In the genomic region with DNA sequence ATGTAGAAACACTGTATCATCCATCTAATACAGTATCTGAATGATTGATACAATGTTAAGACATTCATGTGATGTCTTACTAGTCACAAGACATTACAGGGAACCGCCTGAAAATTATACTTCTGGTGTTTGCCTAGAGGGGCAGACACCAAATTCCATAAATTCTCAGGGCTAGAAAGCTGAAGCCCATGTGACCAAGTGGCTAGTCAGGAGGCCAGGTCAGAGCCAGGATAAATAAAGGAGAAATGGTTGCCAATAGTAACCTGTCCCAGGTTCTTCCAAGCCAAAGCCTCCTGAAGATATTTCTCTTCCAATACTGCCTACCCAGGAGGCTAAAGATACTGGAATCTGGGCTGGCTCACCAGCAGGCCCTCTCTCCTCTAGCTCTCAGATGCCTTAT, we compare ENCODE assay signal across 19 mouse cellular contexts. TPM values are rescaled to one million over a fixed set of nuclear protein-coding genes. Genes with fewer than 3 reads are reported as not detected.
DNase-seq lines count a peak whose midpoint lies in the region; ATAC-seq and TF ChIP-seq lines count a peak whose summit lies in the region.
"Had no signal": no experiment of that assay in that cellular context is flagged by ENCODE, and none has a peak within 500 bp of the region (broad histone marks: within the 10 kb centered on the region; RNA-seq: fewer than 3 reads in every experiment).

No protein-coding gene starts in this region.

- no peak for TF ChIP-seq POLR2A in heart, adult 2 months (IDR thresholded peaks at IDR 0.05; ENCODE audit: insufficient read depth, low read depth, low read length)

- H3K36me3 ChIP-seq in heart, adult 2 months (ENCODE audit: control insufficient read depth, insufficient read depth, low read length) = peaks cover 4% of the 10 kb centered on the region
- peaks cover 2% of the 10 kb centered on the region; the same call in 1 of the 2 replicates for H3K36me3 ChIP-seq in heart, embryonic 12.5 days
- H3K36me3 ChIP-seq in kidney, embryonic 16.5 days (ENCODE audit: insufficient read depth, low read length) = no peaks in the 10 kb centered on the region
- H3K36me3 ChIP-seq in neural tube, embryonic 15.5 days = no peaks in the 10 kb centered on the region
- H3K36me3 ChIP-seq: stomach, embryonic 15.5 days had no signal

- H3K9me3 ChIP-seq in heart, embryonic 12.5 days (replicated peaks) = no peaks in the 10 kb centered on the region
- no peaks in the 10 kb centered on the region for H3K9me3 ChIP-seq in kidney, embryonic 16.5 days (ENCODE audit: low read length)
- H3K9me3 ChIP-seq in neural tube, embryonic 15.5 days (replicated peaks) = no peaks in the 10 kb centered on the region
- H3K9me3 ChIP-seq: forebrain, embryonic 13.5 days; heart, embryonic 13.5 days; limb, embryonic 15.5 days; stomach, embryonic 15.5 days had no signal

- no peak for ATAC-seq in heart, embryonic 12.5 days (ENCODE audit: insufficient number of reproducible peaks, low FRiP score)
- no peak for ATAC-seq in kidney, embryonic 16.5 days (ENCODE audit: low FRiP score, low TSS enrichment)
- no peak for ATAC-seq in neural tube, embryonic 15.5 days (ENCODE audit: low FRiP score)
- ATAC-seq: activated CD4-positive, CD25-positive, alpha-beta regulatory T cell, adult 4 months; forebrain, embryonic 13.5 days; hindbrain, embryonic 16.5 days; liver, postnatal 0 days had no signal

- no peak for TF ChIP-seq CTCF in heart, adult 2 months (IDR thresholded peaks at IDR 0.05)

- no peak overlapping the region for H3K27ac ChIP-seq in heart, adult 2 months
- no peak overlapping the region for H3K27ac ChIP-seq in heart, embryonic 12.5 days (ENCODE audit: poor library complexity, severe bottlenecking)
- H3K27ac ChIP-seq in kidney, embryonic 16.5 days (ENCODE audit: low read length) = no peak overlapping the region
- no peak overlapping the region for H3K27ac ChIP-seq in neural tube, embryonic 15.5 days (replicated peaks)
- H3K27ac ChIP-seq: forebrain, embryonic 13.5 days; heart, embryonic 13.5 days; kidney, postnatal 0 days; limb, embryonic 15.5 days; stomach, embryonic 15.5 days had no signal

- no peak overlapping the region for H3K4me3 ChIP-seq in heart, adult 2 months
- no peak overlapping the region for H3K4me3 ChIP-seq in heart, embryonic 12.5 days
- no peak overlapping the region for H3K4me3 ChIP-seq in kidney, embryonic 16.5 days (ENCODE audit: low read length)
- no peak overlapping the region for H3K4me3 ChIP-seq in neural tube, embryonic 15.5 days (replicated peaks)
- H3K4me3 ChIP-seq: forebrain, embryonic 13.5 days; heart, embryonic 13.5 days; limb, embryonic 15.5 days; stomach, embryonic 15.5 days had no signal

- 89% methylated on average over 1 of the region's 1 CpGs for WGBS in heart, adult 2 months
- 83% methylated on average over 1 of the region's 1 CpGs for WGBS in heart, embryonic 12.5 days
- 67% methylated on average over 1 of the region's 1 CpGs for WGBS in kidney, embryonic 16.5 days
- WGBS in neural tube, embryonic 15.5 days = 100% methylated on average over 1 of the region's 1 CpGs

- peaks cover 6% of the 10 kb centered on the region for H3K4me1 ChIP-seq in heart, adult 2 months (ENCODE audit: control insufficient read depth, insufficient read depth, low read length)
- peaks cover 18% of the 10 kb centered on the region for H3K4me1 ChIP-seq in heart, embryonic 12.5 days (replicated peaks)
- H3K4me1 ChIP-seq in kidney, embryonic 16.5 days (ENCODE audit: insufficient read depth, low read length) = no peaks in the 10 kb centered on the region
- no peaks in the 10 kb centered on the region for H3K4me1 ChIP-seq in neural tube, embryonic 15.5 days
- H3K4me1 ChIP-seq: forebrain, embryonic 13.5 days; limb, embryonic 15.5 days; stomach, embryonic 15.5 days had no signal

- TF ChIP-seq EP300 in heart, adult 2 months (IDR thresholded peaks at IDR 0.05; ENCODE audit: insufficient read depth, low read depth, low read length) = no peak

- intact Hi-C loops in heart, adult 2 months (cut with DNase I) = no loop called here

- H3K4me2 ChIP-seq in heart, embryonic 12.5 days = no peak overlapping the region
- H3K4me2 ChIP-seq in kidney, embryonic 16.5 days (replicated peaks; ENCODE audit: low read depth, low read length) = no peak overlapping the region
- no peak overlapping the region for H3K4me2 ChIP-seq in neural tube, embryonic 15.5 days
- H3K4me2 ChIP-seq: forebrain, embryonic 13.5 days; heart, embryonic 13.5 days; limb, embryonic 15.5 days; midbrain, embryonic 11.5 days; stomach, embryonic 15.5 days had no signal

- peaks cover 2% of the 10 kb centered on the region for H3K79me2 ChIP-seq in heart, adult 2 months (replicated peaks; ENCODE audit: control insufficient read depth, insufficient read depth, low read length)

- H3K9ac ChIP-seq in heart, adult 2 months (ENCODE audit: low read depth, low read length) = no peak overlapping the region
- no peak overlapping the region for H3K9ac ChIP-seq in heart, embryonic 12.5 days
- no peak overlapping the region for H3K9ac ChIP-seq in kidney, embryonic 16.5 days (replicated peaks; ENCODE audit: low read length)
- no peak overlapping the region for H3K9ac ChIP-seq in neural tube, embryonic 15.5 days (replicated peaks)
- H3K9ac ChIP-seq: forebrain, embryonic 13.5 days; heart, embryonic 13.5 days; limb, embryonic 15.5 days; liver, postnatal 0 days; stomach, embryonic 15.5 days had no signal

- H3K27me3 ChIP-seq in heart, adult 2 months (ENCODE audit: control insufficient read depth, insufficient read depth, low read length) = no peaks in the 10 kb centered on the region
- H3K27me3 ChIP-seq in heart, embryonic 12.5 days (replicated peaks) = no peaks in the 10 kb centered on the region
- no peaks in the 10 kb centered on the region for H3K27me3 ChIP-seq in kidney, embryonic 16.5 days (ENCODE audit: insufficient read depth, low read length)
- no peaks in the 10 kb centered on the region for H3K27me3 ChIP-seq in neural tube, embryonic 15.5 days (replicated peaks)
- H3K27me3 ChIP-seq: forebrain, embryonic 13.5 days; heart, embryonic 13.5 days; limb, embryonic 15.5 days; stomach, embryonic 15.5 days had no signal

- DNase-seq in heart, adult 2 months = peak; percentile 2 to 11
- peak; percentile 2 to 38 for DNase-seq in kidney, adult 8-10 months
- DNase-seq in 3134 (ENCODE audit: extremely low read depth, insufficient read length, low spot score) (peak; percentile 45), NIH3T3 (ENCODE audit: low read depth) (peak; percentile 17)
- DNase-seq: gastrocnemius, postnatal 14 days; liver, postnatal 0 days; retina, postnatal 1 day; thymus, adult 18-20 months had no signal

RNA-seq across cellular contexts. Expression of a gene that starts 23.3 kb away (rescaled TPM):
- total RNA-seq in heart, adult 2 months (2021) = 10 to 100 TPM; 26.1 to 29.5 TPM
- polyA plus RNA-seq in heart, adult 2 months (2012; rRNA removed) = 8.6 and 11.9 TPM in 2 replicates
- 20.8 and 20.9 TPM in 2 replicates for polyA plus RNA-seq in heart, embryonic 12.5 days (2016; fragmentation: Nextera tagmentation; extraction: Ambion mirVana)
- 19.4 and 20.0 TPM in 2 replicates for polyA plus RNA-seq in kidney, embryonic 16.5 days (2015; fragmentation: Nextera tagmentation; extraction: Ambion mirVana)
- polyA plus RNA-seq in neural tube, embryonic 15.5 days (2015; fragmentation: Nextera tagmentation; extraction: Ambion mirVana) = 11.4 and 15.6 TPM in 2 replicates
